Mouse (Mus musculus) CD8-positive naive resting alpha-beta T cell, adult 2 months (primary cell): ENCODE data around the gene B3gnt7.

Experiments used
- DNase-seq, 2 experiments: peaks; one replicate each; pipeline ENCODE4 v3.0.0; 2022; ENCODE audit warnings: low read depth in 2 of 2, low spot score in 2 of 2

The B3gnt7 gene

GRCm38 (mm10) chr1:86343969-86344861, 41.6 kb downstream of the B3gnt7 start:
- DNase-seq, result peak; percentile 29 to 49

GRCm38 (mm10) chr1:86345069-86345468, 42.4 kb downstream of the B3gnt7 start:
- no peak for DNase-seq

DNA sequence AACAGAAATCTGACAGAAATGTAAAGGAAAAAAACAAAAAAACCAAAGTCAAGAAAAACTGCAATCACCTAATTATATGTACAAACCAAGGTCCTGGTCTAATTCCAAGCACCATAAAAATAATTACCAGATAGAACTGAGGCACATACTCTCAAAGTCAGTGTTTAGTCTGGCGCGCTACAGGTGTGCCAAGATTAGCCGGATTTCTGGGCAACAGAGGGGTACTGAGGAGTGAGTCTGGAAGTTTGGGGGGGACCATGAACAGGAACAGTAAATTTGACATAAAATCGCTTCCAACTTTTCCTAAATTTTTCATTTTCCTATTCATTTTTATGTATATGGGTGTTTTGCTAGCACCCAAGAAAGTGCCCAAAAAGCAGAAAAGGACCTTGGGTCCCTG, 43.3 kb downstream of the B3gnt7 start:
- no peak for DNase-seq

- DNase-seq, result no peak
Measured at GRCm38 (mm10) chr1:86346851-86347715, 44.5 kb downstream of the B3gnt7 start.

GRCm38 (mm10) chr1:86347716-86348045, 45.0 kb downstream of the B3gnt7 start:
- no peak for DNase-seq

DNA sequence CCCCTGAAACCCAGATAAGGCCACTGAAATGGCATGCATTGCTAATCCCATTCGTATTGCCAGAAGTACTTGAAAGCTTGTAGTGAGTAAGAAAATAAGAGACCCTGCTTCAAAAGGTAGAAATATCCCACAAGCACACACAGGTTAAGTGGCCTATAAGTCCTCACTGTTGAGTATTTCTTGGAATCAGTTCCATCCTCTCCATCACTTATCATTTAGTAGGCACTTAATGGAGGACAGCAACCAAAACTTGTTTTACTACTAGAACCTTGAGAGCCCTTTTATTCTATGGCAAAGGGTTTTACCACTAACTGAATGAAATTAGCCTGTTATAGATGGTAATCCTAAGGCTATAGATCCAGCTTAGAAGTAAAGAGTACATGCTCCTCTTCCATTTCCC, 45.5 kb downstream of the B3gnt7 start:
- no peak for DNase-seq

DNA sequence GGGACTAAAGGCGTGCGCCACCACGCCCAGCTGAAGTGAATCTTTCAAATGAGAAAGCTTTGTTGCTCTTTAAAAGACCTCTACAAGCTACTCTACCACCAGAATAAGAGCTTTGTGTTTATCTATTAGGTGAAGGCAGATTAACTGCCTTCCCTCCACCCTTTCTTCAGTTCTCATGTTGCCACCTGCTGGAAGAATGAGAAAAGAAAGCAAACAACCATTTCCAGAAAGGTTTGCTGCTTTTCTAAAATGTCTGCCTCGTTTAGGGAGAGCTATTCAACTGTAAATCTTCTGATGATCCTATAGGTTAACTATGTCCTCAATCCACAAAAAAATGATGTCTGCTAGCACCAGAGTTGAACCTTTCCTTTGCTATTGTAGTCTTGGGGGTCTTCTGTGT, 46.2 kb downstream of the B3gnt7 start:
- no peak for DNase-seq

GRCm38 (mm10) chr1:86349201-86349600, 46.6 kb downstream of the B3gnt7 start:
- DNase-seq, result no peak

GRCm38 (mm10) chr1:86349696-86350095, 47.1 kb downstream of the B3gnt7 start:
- DNase-seq, result no peak

- DNase-seq, result no peak
Measured at GRCm38 (mm10) chr1:86350576-86350975, 47.9 kb downstream of the B3gnt7 start.

- DNase-seq, result no peak
Measured at GRCm38 (mm10) chr1:86354186-86354585, 51.6 kb downstream of the B3gnt7 start.
